Mouse (Mus musculus) kidney, postnatal 4 days (tissue): ENCODE measurements around the gene Lyrm7.
"Not testable (repeated sequence)": the region's sequence is repeated elsewhere in the genome, so short reads cannot be mapped to it uniquely, and the experiment has no call there.

ENCODE experiments used
- DNase-seq, 2 experiments: peaks; one replicate each; pipeline ENCODE4 v3.0.0; 2021; ENCODE audit warnings: mixed read lengths in 2 of 2

Lyrm7 gene

DNA sequence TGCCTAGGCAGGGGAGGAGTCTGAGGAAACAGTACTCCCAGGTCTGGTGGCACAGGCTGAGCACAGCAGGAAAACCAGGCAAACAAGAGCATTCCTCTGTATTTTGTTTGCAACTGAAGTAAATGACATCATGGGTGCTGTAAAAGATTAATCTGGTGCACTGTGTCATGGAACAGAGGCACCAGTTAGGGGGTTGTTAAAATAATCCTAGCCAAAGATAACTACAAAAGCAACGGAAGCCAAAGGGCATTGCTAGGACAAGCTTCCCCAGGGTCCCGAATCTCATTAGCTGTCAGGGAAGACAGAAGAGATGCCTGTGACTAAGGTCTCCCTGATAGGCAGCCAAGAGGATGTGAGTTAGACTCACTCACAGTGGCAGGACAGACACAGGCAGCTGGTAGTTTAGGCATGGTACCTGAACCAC is 20.3 kb upstream of the Lyrm7 start:
- peak in 1 of 2 experiments; percentile 45 for DNase-seq

DNA sequence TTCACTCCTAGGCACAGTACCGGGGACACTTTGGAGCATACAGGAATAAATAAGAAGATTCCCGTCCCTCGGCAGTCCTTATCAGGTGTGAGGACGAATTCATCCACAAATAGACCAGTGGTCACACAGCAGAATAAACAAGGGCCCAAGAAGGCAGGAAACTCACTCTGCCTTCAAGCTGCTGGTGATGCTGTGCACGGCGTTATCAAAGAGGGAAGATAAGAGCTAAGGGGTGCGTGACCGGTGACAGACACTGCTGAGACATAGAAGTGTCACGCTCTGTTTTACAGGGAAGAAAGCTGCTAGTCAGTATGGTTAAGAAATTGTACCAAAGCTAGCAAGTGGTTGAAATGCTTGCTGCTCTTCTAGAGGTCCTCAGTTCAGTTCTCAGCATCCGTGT is 19.2 kb upstream of the Lyrm7 start:
- no peak for DNase-seq

DNA sequence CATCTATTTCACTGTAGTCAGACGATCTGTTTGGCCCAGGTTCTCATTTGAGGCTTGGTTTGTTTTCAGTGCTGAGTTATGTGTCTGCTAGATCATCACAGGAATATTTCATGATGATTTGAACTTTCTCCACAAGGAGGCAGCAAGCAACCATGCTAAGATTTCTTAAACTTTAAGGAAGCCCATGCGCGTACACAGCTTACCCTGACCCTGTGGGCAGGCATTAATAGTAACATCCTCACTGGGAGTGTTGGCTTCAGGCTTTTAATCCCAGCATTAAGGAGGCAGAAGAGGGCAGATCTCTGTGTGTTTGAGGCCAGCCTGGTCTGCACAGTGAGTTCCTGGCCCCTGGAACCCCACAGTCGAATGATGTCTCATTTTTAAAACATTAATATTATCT is 18.7 kb upstream of the Lyrm7 start:
- DNase-seq = peak; percentile 45 to 65

DNA sequence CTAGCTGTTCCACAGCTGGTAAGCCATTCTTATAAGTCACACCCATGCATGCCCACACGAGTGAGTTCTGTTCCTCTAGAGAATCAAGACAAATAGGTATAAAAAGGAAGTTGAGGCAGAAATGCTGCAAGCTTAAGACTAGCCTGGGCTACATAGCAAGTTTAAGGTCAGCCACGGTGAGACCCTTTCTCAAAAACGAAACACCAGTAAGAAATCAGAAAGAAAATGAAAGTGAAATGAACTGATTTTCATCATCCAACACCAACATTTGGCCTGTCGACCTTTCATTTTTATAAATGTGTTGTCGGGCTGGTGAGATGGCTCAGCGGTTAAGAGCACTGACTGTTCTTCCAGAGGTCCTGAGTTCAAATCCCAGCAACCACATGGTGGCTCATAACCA is 18.2 kb upstream of the Lyrm7 start:
- DNase-seq = no peak

DNA sequence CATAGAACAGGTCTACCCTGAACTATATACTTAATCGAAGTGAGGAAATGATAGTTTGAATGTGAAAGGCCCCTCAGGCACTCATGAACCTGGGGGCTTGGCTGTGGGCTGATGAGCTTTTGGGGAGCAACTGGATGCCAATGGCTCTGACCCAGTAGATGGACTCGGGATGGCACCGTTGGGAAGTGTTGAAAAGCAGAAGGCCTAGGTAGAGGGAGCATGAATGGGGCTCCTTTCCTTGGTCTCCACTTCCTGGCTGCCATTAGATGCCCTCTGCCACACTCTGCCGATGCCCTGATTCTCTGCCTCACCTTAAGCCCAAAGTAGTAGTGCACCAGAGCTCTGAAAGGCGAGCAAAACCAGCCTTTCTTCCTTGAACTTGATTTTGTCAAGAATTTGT is 15.3 kb upstream of the Lyrm7 start:
- DNase-seq = no peak

DNA sequence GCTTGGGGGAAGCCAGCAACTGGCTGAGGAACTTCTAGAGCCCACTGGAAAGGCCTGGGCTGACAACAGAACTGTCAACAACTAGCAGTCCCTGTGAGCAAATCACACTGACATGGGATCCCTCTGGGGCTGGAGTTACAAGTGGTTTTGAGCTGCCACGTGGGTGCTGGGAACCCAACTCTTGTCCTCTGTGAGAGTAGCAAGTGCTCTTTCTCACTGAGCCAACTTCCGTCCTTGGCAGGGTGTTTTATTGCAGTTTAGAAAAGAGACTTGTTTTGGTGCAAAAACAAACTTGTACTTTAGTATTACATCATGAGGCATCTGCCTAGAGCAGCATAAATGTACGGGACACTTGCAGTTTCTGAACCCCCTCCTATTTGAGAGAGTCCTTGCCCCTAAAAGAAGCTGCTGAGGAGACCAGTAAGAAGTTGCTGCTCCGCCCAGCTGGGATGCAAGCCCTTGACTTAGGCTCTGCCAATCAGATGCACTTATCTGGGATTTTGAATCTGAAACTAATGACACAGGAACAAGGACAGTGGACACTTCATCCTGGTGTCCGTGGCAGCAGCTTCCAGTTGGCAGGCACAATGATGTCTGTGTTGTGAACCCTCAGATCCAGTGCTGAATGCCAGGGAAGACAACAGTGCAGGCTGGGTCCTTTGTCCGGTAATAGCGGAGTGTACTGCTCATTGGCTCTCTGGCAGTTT is 11.3 kb upstream of the Lyrm7 start:
- no peak for DNase-seq

DNA sequence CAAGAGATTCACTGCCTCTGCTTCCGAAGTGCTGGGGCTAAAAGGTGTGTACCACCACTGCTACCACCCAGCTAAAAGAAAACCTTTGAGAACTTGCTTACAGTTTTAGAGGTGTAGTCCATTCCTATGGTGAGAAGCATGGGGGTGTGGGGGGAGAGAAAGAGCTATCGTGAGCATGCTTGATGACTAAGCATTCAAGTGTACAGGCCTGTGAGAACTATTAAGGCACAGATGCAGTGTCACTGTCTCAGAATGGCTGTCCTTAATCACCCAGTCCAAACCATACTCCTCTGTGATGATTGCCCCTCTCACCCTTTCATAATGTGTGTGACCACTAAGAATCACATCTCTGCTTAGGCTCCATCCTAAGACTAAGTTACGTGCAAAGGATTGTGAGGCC is 8.6 kb upstream of the Lyrm7 start:
- DNase-seq = no peak

DNA sequence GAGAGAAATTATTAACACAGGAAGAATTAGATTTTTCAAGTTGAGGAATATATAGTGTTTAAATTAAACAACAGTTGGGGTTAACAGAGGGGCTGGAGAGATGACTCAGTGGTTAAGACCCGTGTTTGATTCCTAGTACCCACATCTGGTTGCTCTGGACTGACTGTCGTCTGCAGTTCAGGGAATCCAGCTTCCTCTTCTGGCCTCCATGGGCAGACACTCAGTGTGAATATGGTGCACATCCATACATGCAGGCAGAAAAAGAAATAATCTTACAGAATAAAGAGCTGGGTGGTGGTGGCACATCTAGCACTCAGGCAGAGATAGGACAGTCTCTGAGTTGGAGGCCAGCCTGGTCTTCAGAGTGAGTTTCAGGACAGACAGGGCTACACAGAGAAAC is 7.7 kb upstream of the Lyrm7 start:
- no peak for DNase-seq

DNA sequence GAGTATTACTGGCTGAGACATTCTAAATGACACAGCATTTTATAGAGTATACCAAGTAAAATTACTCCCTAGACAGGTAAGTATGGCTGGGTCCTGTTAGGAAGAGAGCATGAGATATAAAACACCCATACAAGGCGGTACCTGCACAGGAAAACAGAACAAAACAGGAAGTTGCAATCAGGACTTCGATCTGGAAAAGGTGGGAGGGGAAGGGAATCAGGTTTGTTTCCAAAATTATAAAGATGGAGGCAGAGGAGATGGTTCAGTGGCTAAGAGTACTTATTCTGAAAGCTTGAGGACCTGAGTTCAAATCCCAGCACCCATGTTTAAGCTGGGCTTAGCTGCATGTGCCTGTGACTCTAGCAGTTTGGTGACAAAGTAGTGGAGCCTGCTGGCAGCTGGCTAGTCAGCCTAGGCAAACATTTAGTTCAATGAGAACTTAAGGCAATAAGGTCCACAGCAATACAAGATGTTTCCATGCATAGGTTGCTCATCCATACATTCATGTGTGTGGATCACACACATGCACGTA is 7.3 kb upstream of the Lyrm7 start:
- DNase-seq = peak; percentile 33 to 35

DNA sequence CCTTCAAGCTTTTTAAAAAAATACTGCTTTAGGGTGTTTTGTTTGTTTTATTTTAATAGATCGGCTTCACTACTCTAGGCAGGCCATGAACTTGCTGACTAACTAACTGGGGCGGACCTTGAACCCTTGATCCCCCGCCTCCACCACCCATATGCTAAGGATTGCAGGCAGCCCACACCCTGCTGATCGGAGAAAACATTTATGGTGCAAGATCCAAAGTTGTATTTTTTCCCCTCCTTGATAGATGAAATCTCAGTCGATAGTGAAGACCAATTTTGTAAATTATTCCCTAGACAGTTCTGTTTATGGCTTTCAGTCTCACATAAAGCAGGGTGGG is 6.3 kb upstream of the Lyrm7 start:
- peak; percentile 58 to 76 for DNase-seq

DNA sequence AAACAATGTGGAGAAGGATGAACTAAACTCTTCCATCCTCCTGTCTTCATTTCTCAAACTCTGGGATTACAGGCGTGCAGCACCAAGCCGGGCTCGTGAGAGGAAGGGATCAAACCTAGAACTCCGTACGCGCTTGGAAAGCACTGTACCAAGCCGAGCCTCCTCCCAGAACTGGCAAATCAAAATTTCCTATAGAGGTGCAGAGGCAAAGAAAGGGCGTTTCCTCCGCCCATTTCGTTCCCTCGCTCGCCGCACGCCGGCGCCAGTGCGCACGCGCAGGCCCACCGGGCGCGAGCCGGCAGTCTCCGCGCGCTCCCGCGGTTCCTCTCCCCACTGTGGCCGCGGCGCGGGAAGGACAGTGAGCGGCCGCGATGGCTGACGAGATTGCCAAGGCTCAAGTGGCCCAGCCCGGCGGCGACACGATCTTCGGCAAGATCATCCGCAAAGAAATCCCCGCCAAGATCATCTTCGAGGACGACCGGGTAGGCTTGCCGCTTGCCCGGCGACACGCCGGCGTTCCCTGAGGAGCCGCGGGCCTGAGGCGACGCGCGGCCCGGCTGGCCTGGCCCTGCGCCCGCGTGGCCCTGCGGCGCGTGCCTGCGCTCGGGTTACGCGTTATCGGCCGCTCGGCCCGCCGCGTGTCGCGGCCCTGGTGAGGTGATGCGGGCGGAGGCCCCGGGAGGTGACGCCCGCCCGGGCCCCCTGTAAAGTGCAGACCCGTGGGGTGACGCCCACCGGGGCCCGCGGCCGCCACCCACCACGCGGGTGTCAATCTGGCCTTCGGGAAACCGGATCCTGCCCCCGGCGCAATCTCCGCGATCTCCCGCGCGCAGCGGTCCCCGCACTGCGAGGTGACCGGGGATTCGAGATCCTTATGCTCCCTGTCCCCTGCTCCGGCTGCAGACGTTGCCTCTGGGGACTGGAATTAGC is 5.7 kb upstream of the Lyrm7 start, which contains the start of gene Hint1:
Gene Hint1, plus strand, starts transcription at position 265 of the 930 bp plus-strand sequence.
- DNase-seq = peak; percentile 93 to 96

DNA sequence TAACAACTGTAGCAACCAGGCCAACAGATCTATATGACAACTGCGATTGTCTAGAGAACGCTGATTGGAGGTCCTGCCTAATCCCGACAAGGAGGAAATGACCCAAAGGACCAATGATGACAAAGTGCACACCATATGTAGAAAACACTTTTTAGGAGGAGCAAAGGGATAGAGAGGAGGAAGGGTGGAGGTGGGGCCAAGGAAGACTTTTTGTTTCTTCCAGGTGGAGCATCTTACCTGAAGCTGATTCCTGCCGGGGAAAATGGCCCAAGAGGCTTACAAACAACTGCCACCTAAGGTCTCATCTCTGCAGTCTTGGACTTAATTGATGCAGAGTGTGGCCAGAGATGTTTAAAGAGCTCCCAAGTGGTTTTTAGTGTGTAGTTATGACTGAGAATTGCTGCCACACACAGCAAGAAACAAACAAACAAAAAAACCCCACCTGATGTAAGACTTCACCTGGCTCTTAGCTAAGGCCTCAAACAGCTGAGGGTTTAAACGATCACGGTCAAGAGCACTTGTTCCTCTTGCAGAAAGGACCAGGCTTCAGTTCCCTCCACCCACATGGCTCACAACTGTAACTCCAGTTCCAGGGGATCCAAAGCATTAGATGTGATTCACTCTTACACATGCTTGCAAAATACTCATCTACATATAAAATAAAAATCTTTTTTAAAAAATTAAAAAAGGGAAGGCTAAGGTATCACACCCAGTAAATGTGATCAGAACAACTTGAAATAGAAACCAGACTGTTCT is 4.8 kb upstream of the Lyrm7 start:
- no peak for DNase-seq

DNA sequence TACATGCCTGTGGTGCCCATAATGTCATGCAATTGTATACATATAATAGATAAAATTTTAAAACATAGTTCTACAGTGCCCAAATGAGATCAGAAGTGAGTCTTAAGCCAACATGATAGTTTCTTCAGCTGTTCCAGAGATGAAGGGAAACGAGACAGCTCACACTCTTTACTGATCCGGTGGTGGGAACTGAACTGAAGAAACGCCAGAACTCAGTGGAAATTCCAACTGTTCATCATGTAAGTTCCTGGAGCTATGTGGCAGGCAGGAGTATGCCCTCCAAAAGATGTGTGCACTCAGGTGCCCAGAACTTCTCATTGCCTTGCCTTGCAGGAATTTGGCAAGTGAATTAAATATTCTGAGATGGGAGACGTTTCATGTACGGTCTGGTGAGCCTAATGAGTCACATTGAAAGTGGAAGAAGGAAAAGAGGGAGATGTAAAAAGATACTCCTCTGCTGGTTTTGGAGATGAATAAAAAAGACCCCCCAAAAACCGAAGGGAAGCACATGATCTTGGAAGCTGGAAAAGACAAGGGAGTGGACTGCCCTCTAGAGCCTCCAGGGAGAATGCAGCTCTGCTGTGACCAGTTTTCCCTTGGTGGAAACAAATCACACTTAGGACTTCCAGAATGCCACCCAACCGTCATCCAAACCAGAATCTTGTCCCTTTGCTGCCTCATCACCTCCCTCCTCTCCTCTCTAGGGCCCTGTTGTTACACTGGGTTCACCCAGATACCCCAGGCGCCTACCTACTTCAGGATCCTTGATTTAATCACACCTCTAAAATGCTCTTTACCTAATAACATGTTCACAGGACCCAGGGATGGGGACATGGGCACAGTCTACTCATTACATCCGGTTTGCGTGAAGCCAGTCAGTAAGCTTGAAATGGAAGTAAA is 2.2 kb upstream of the Lyrm7 start:
- DNase-seq = peak; percentile 70 to 75

DNA sequence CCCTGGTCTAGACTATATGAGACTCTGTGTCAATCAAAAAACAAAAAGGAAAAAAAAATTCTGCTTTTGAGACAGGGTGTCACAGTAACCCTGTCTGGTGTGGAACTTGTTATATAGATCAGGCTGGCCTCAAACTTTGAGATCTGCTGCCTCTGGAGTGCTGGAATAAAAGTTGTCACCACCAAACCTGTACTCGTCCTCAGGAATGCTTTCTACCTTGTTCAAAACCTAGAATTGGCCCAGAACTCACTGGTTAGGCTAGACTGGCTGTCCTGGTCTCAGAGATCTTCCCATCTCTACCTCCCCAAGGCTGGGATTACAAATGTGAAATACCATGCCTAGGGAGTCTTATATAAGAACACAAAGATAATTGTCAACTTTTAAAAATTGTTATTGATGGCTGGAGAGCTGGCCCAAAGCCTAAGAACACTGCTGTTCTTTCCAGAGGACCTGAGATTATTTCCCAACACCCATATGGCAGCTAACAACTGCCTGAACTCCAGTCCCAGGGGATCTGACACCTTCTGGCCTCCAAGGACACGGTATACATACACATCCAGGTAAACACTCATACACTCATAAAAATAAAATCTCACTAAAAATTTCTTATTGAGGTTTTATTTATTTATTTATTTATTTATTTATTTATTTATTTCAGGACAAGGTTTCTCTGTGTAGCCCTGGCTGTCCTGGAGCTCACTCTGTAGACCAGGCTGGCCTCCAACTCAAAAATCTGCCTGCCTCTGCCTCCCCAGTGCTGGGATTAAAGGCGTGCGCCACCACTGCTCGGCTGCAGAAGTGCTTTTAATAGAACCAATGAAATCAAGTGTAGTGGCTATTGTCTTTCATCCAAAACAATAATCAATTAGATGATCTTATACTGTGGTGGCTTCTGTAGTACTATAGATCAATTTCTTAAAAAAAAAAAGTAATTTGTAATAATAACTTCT is 1.0 kb upstream of the Lyrm7 start:
- DNase-seq = no peak

DNA sequence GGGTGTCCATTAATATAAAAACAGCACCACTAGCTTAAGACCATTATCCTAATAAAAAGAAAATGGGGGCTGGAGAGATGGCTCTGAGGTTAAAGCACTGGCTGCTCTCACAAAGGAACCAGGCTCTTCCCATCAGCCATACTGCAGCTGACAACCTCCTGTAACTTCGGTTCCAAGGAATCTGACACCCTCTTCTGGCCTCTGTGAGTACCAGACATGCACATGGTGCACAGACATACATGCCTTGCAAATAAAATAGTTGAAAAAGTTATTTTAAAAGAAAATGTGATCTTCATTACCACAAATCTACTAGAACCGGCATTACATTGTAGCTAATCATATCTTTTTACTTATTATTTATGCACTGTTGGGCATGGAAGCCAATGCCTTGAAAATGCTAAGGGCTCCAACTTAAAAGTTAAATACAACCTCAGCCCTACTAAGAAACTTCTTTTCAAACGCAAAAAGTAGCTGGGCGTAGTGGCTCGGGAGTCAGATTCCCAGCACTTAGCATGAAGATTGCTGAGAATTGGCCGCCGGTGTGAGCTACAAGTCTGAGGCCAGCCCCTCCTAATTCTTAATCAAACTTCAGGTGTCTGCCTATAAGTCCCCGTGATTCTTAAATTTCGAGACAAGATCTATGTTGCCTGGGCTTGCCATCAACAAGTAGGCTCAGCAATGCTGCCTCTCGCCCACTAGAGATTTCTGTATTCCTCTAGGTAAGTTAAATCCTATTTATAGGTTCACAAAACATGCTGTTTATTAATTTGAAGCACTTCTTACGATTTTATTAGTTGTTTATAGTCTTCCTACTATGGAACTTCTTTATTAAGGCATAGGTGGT is 1.2 kb downstream of the Lyrm7 start:
- DNase-seq = peak in 1 of 2 experiments; percentile 35

DNA sequence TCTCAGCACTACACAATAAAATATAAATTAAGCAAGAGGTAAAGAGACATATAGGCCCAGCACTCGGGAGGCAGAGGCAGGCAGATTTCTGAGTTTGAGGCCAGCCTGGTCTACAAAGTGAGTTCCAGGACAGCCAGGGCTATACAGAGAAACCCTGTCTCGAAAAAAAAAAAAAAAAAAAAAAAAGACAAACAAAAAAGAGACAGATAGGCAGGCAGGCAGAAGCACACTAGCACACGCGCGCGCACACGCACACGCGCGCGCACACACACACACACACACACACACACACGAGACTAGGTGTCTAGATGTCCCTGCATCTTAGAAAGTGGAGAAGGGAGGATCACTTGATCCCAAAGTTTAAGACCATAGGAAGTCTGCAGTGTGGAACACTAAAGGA is 1.8 kb downstream of the Lyrm7 start:
- DNase-seq = not testable (repeated sequence)

DNA sequence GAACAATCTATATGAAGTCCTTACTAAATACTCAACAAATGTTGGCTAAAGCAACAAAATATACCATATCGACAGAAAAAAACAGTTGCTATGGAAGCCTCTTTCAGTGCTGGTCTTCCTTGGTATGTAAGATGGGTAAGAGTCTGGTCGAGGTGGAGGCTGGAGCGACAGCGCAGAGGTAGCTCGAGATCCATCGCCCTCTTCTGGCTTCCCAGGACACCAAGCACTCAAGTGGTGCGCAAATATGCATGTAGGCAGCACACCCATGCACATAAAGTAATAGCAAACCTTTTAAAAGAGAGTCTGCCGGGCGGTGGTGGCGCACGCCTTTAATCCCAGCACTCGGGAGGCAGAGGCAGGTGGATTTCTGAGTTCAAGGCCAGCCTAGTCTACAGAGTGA is 9.1 kb downstream of the Lyrm7 start:
- DNase-seq = no peak

DNA sequence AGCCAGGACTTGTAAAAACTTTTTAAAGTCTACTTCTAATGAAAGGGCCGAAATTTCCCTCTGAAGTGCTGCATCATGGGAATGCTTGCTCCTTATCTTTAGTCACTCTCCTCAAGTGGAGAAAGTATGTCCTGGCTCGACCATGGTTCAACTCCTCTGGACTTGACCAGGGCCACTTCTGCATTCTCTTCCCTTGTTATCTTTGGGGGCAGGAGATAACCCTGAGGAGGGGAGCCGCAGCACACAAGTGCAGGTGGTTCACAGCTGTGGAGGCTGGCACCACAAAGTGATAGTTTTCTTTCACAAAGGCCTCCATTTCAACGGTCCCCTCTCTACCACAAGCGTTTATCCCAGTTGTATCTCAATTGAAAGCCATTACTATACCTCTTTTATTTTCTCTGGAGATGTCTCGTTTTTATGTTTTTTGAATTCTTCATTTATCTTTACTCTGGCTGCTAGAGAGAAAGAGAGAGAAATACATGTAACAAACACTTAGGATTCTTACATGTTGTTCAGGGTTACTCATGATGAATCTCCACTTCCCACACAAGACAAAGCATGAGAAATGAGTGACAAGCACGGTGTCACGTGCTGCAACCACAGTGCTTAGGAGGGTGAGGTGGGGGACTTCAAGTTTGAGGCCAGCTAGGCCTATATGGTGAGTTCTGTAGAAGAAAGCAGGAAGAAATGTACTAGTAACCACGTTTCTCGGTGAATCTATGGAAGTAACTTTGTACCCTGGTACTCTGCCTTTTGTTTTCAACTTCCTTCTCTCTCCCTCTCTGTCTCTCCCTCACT is 10.6 kb downstream of the Lyrm7 start:
- DNase-seq = no peak
